In the genomic region with DNA sequence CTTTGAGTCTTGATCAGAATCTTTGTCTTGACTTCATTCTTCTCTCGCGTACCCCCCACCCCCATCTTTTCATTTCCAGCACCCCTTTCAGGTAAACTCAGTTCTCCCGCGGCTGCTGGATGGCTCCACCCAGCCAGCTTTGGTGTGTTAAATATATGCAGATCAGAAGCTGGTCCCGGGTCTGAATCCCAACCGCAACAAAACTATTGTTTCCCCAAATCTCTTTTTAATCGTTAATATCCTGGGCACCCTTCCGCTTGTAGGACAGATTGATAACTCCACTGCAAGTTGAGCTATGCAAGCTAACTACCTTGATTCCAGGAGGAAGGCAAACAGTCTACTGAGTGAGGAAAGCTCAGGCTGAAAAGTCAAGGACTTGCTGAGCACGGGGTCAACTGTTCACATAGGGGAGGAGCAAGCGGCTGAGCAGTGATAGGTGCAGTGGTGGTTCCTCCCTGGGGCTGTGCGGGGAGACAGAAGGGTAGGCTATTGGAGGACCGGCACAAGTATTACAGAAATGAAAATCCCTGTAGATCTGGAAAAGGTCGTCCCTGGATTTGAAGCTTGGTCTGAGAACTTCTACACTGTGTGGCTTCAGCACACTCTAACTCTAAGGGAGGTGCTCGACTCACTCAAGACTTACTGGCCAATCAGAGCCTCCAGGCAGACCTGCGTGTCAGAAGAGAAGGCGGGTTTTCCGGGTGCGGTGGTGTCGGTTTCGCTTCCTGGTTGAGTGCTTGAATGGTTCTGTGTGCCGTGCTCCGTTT, we compare ENCODE assay signal across 8 mouse cellular contexts. TPM values are rescaled to one million over a fixed set of nuclear protein-coding genes. Genes with fewer than 3 reads are reported as not detected.
DNase-seq lines count a peak whose midpoint lies in the region; ATAC-seq and TF ChIP-seq lines count a peak whose summit lies in the region.

Gene B230307C23Rik, plus strand, starts transcription at position 700 of the 767 bp plus-strand sequence.

- 0 out of 2 replicates have a peak within 1 kb of the TSS, but pooled peaks have one; percentile 1 for H3K27ac ChIP-seq in cortical plate, adult 2 months (ENCODE audit: insufficient read depth, low read length)

- peak; percentile 49 for TF ChIP-seq POLR2A in cortical plate, adult 2 months (IDR thresholded peaks at IDR 0.05; ENCODE audit: extremely low read depth, insufficient read depth, low read length)

- H3K9me3 ChIP-seq in megakaryocyte, embryonic 14.5 days = peaks cover 13% of the 10 kb centered on the region

- peaks cover 26% of the 10 kb centered on the region for H3K36me3 ChIP-seq in megakaryocyte, embryonic 14.5 days (replicated peaks; ENCODE audit: low read length)

- peak; percentile 99 for ATAC-seq in activated CD4-positive, CD25-positive, alpha-beta regulatory T cell, adult 4 months

- H3K4me1 ChIP-seq in cortical plate, adult 2 months (ENCODE audit: control insufficient read depth, insufficient read depth, low read length) = no peaks in the 10 kb centered on the region; the same call in 1 of the 2 replicates
- peaks cover 58% of the 10 kb centered on the region for H3K4me1 ChIP-seq in megakaryocyte, embryonic 14.5 days

- TF ChIP-seq CTCF in cortical plate, adult 2 months (IDR thresholded peaks at IDR 0.05; ENCODE audit: extremely low read depth, insufficient read depth, low read length) = no peak

- H3K4me3 ChIP-seq in cortical plate, adult 2 months (ENCODE audit: insufficient read depth, low read length) = peak within 1 kb of the TSS; percentile 63
- peak within 1 kb of the TSS; percentile 94 for H3K4me3 ChIP-seq in megakaryocyte, embryonic 14.5 days (replicated peaks)

- H3K27me3 ChIP-seq in megakaryocyte, embryonic 14.5 days (replicated peaks) = no peaks in the 10 kb centered on the region

- peak; percentile 65 to 72 for DNase-seq in gastrocnemius, adult 8-10 months (ENCODE audit: low spot score in 2 of 2)
- peak; percentile 56 for DNase-seq in hindlimb bud, embryonic 11.5 days (ENCODE audit: extremely low spot score, low read depth, low spot score)
- peak; percentile 69 to 87 for DNase-seq in left cerebral cortex, adult 8-10 months (ENCODE audit: low spot score in 2 of 2)
- DNase-seq in right cerebral cortex, postnatal 10 days (ENCODE audit: low spot score in 2 of 2) = peak; percentile 92 to 95
- DNase-seq in urinary bladder, postnatal 25 days (ENCODE audit: low spot score) = peak; percentile 71

RNA-seq across cellular contexts. Expression of gene B230307C23Rik, which starts in this region (rescaled TPM):
- 10 to 100 TPM; 42.4 to 59.0 TPM for polyA plus RNA-seq in activated CD4-positive, CD25-positive, alpha-beta regulatory T cell, adult 4 months (2017; shearing (Covaris generic))
- polyA plus RNA-seq in cortical plate, adult 2 months (2012; rRNA removed) = 20.5 and 22.8 TPM in 2 replicates
- total RNA-seq in gastrocnemius, adult 8-10 months (2022) = 1 to 10 TPM; 4.6 to 10.0 (median 8.4) TPM
- 10 to 100 TPM; 23.7 to 31.7 (median 25.3) TPM for total RNA-seq in left cerebral cortex, adult 8-10 months (2022)
- polyA plus RNA-seq in megakaryocyte, embryonic 14.5 days (2012; ENCODE audit: insufficient read depth, low replicate concordance) = 5.0 TPM in 1 of 2 replicates, not detected in the other

Comparison
In these comparisons a context has a peak if more than half of its experiments do, and no peak if none do; other contexts are left out.
1. Peak in every context shown above with its lines: DNase-seq, ATAC-seq, H3K4me3 ChIP-seq and H3K27ac ChIP-seq.